Mouse (Mus musculus) kidney, postnatal 25 days (tissue): Measurements from ENCODE around the gene Kcnq5.
"Not testable (repeated sequence)": the region's sequence is repeated elsewhere in the genome, so short reads cannot be mapped to it uniquely, and the experiment has no call there.

Experiments
- DNase-seq, 2 experiments: peaks; one replicate each; pipeline ENCODE4 v3.0.0; 2021; ENCODE audit warnings: mixed read lengths in 2 of 2

Gene Kcnq5

GRCm38 (mm10) chr1:21634013-21634412, 327.7 kb downstream of the Kcnq5 start:
- DNase-seq: no peak

- DNase-seq: no peak
These were observed 339.3 kb downstream of the Kcnq5 start for GRCm38 (mm10) chr1:21622455-21622854.

GRCm38 (mm10) chr1:21622039-21622438, 339.7 kb downstream of the Kcnq5 start:
- no peak for DNase-seq

- DNase-seq: no peak
These were observed 343.0 kb downstream of the Kcnq5 start for GRCm38 (mm10) chr1:21618712-21619111.

- DNase-seq: no peak
These were observed 345.1 kb downstream of the Kcnq5 start for GRCm38 (mm10) chr1:21616666-21617065.

- no peak for DNase-seq
These were observed 347.8 kb downstream of the Kcnq5 start for GRCm38 (mm10) chr1:21613933-21614332.

GRCm38 (mm10) chr1:21604003-21604402, 357.7 kb downstream of the Kcnq5 start:
- DNase-seq: no peak

- DNase-seq: no peak
These were observed 359.2 kb downstream of the Kcnq5 start for GRCm38 (mm10) chr1:21602567-21602966.

GRCm38 (mm10) chr1:21600606-21601005, 361.1 kb downstream of the Kcnq5 start:
- no peak for DNase-seq

GRCm38 (mm10) chr1:21593872-21594271, 367.9 kb downstream of the Kcnq5 start:
- no peak for DNase-seq

GRCm38 (mm10) chr1:21567397-21567796, 394.3 kb downstream of the Kcnq5 start:
- not testable (repeated sequence) for DNase-seq

- no peak for DNase-seq
These were observed 407.1 kb downstream of the Kcnq5 start for GRCm38 (mm10) chr1:21554630-21555029.

- DNase-seq: no peak
These were observed 409.0 kb downstream of the Kcnq5 start for GRCm38 (mm10) chr1:21552715-21553114.

GRCm38 (mm10) chr1:21543909-21544308, 417.8 kb downstream of the Kcnq5 start:
- no peak for DNase-seq

- DNase-seq: no peak
These were observed 422.3 kb downstream of the Kcnq5 start for GRCm38 (mm10) chr1:21539486-21539885.

GRCm38 (mm10) chr1:21530823-21531222, 430.9 kb downstream of the Kcnq5 start:
- no peak for DNase-seq

- DNase-seq: no peak
These were observed 439.7 kb downstream of the Kcnq5 start for GRCm38 (mm10) chr1:21521995-21522394.

- no peak for DNase-seq
These were observed 440.3 kb downstream of the Kcnq5 start for GRCm38 (mm10) chr1:21521475-21521874.

- no peak for DNase-seq
These were observed 441.6 kb downstream of the Kcnq5 start for GRCm38 (mm10) chr1:21520116-21520645.

- DNase-seq: no peak
These were observed 455.1 kb downstream of the Kcnq5 start for GRCm38 (mm10) chr1:21506665-21507064.

- no peak for DNase-seq
These were observed 461.8 kb downstream of the Kcnq5 start for GRCm38 (mm10) chr1:21499815-21500534.

- no peak for DNase-seq
These were observed 465.4 kb downstream of the Kcnq5 start for GRCm38 (mm10) chr1:21496307-21496706.

GRCm38 (mm10) chr1:21488645-21489044, 473.1 kb downstream of the Kcnq5 start:
- DNase-seq: no peak

GRCm38 (mm10) chr1:21486266-21486665, 475.5 kb downstream of the Kcnq5 start:
- DNase-seq: no peak

GRCm38 (mm10) chr1:21469311-21469710, 492.4 kb downstream of the Kcnq5 start:
- no peak for DNase-seq
